Mouse (Mus musculus): Measurements from ENCODE around the gene Cops4. TPM values are rescaled to one million over a fixed set of nuclear protein-coding genes. Genes with fewer than 3 reads are reported as not detected.
A peak's percentile ranks its signal among the peaks of the same experiment; 100 is the strongest.

Gene Cops4
- polyA plus RNA-seq (2016; fragmentation: Nextera tagmentation; extraction: Ambion mirVana), result 252 and 254 TPM in 2 replicates

GRCm38 (mm10) chr5:100518049-100519026 is at the start of gene Cops4:
TSS of gene Cops4 (plus strand) at chr5:100518309.
- Histone ChIP-seq H3K4me1 (peaks cover 15% of the 10 kb centered on the region), H3K27me3 (ENCODE audit: low read depth, poor library complexity, severe bottlenecking) (no peaks in the 10 kb centered on the region), H3K9me3 (replicated peaks) (no peaks in the 10 kb centered on the region), H3K4me3 (peak within 1 kb of the TSS; percentile 91), H3K36me3 (peaks cover 20% of the 10 kb centered on the region), H3K27ac (peak within 1 kb of the TSS; percentile 92)
- WGBS, result under 1% methylated on average over 64 of the region's 64 CpGs
- peak; percentile 92 for DNase-seq (ENCODE audit: low spot score)

DNA sequence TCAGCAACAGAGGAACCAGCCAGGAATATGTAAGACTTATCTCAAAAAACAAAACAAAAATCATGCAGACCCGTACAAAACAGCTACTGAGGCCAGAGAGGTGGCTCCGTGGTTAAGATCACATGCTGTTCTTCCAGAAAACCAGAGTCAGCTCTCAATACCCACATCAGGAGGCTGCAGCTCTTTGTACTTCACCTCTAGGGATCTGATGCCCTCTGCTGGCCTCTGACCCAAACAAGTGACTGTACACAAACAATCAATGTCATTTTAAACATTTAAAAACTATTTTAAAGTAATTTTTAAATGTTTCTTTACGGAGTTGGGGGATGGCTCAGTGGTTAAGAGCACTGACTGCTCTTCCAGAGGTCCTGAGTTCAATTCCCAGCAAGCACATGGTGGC is 41.8 kb upstream of the Cops4 start:
- no peak for DNase-seq (ENCODE audit: low spot score)

GRCm38 (mm10) chr5:100477604-100478003 is 40.5 kb upstream of the Cops4 start:
- no peak for DNase-seq (ENCODE audit: low spot score)
- H3K4me1 ChIP-seq, result no peaks in the 10 kb centered on the region
- WGBS, result 89% methylated on average over 9 of the region's 9 CpGs
- no peaks in the 10 kb centered on the region for H3K9me3 ChIP-seq (replicated peaks)
- no peak overlapping the region for H3K4me3 ChIP-seq
- H3K36me3 ChIP-seq, result peaks cover 68% of the 10 kb centered on the region
- H3K27me3 ChIP-seq (ENCODE audit: low read depth, poor library complexity, severe bottlenecking), result no peaks in the 10 kb centered on the region
- H3K27ac ChIP-seq, result no peak overlapping the region

More for the DNA sequence above, 41.8 kb upstream of the Cops4 start:
- no peak overlapping the region for H3K4me3 ChIP-seq
- WGBS, result 91% methylated on average over 3 of the region's 3 CpGs
- peaks cover 77% of the 10 kb centered on the region for H3K36me3 ChIP-seq
- H3K27me3 ChIP-seq (ENCODE audit: low read depth, poor library complexity, severe bottlenecking), result no peaks in the 10 kb centered on the region
- no peaks in the 10 kb centered on the region for H3K9me3 ChIP-seq (replicated peaks)
- no peak overlapping the region for H3K27ac ChIP-seq
- H3K4me1 ChIP-seq, result no peaks in the 10 kb centered on the region

DNA sequence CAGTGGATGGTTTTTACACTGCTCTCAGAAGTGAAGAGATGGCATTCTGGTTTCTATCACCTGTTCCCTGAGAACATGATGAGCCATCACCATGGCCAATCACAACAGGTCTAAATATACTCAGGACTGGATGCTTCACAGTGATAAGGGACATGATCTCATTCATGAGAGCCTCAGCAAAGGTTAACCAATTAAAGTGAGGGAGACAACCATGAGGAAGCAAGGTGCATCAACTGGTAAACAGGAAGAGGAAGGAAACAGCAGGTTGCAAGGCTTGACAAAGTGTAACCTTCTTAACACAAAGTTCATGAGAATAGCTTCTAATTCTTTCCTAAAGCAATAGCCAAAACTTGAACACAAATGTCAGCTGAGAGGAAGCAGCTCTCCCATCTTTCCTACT is 34.5 kb upstream of the Cops4 start:
- no peak overlapping the region for H3K4me3 ChIP-seq
- H3K36me3 ChIP-seq, result peaks cover 45% of the 10 kb centered on the region
- H3K9me3 ChIP-seq (replicated peaks), result no peaks in the 10 kb centered on the region
- no peaks in the 10 kb centered on the region for H3K27me3 ChIP-seq (ENCODE audit: low read depth, poor library complexity, severe bottlenecking)
- H3K4me1 ChIP-seq, result 0 out of 2 replicates have a peak, but pooled peaks cover 4% of the 10 kb centered on the region
- no peak for DNase-seq (ENCODE audit: low spot score)
- no peak overlapping the region for H3K27ac ChIP-seq

- Histone ChIP-seq H3K36me3 (peaks cover 27% of the 10 kb centered on the region), H3K27me3 (ENCODE audit: low read depth, poor library complexity, severe bottlenecking) (no peaks in the 10 kb centered on the region), H3K4me1 (0 out of 2 replicates have a peak, but pooled peaks cover 4% of the 10 kb centered on the region), H3K9me3 (replicated peaks) (no peaks in the 10 kb centered on the region), H3K4me3 (no peak overlapping the region), H3K27ac (no peak overlapping the region)
- peak; percentile 6 for DNase-seq (ENCODE audit: low spot score)
- WGBS, result 89% methylated on average over 2 of the region's 2 CpGs
Measured at GRCm38 (mm10) chr5:100487120-100487519, 31.0 kb upstream of the Cops4 start.

GRCm38 (mm10) chr5:100488231-100488630 is 29.9 kb upstream of the Cops4 start:
- Histone ChIP-seq H3K4me1 (0 out of 2 replicates have a peak, but pooled peaks cover 4% of the 10 kb centered on the region), H3K4me3 (no peak overlapping the region), H3K36me3 (peaks cover 25% of the 10 kb centered on the region), H3K27me3 (ENCODE audit: low read depth, poor library complexity, severe bottlenecking) (no peaks in the 10 kb centered on the region), H3K9me3 (replicated peaks) (no peaks in the 10 kb centered on the region), H3K27ac (no peak overlapping the region)
- WGBS, result 93% methylated on average over 3 of the region's 3 CpGs
- no peak for DNase-seq (ENCODE audit: low spot score)

DNA sequence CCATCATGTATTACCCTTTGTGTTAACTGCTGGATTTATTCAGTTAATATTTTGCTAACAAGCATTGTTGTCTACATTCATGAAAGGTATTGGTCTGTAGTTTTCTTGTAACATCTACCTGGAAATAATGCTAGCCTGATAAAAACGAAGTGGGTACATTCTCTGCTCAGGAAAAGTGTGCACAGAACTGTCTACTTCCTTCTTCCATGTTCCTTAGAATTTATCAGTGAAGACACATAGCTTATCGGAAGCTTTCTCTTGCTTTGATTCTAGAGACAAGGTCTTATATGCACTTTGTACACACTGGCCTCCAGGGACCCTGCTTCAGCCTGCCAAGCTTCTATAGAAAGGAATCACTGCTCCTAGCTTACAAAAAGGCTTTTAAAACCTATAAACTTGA is 28.8 kb upstream of the Cops4 start:
- H3K27ac ChIP-seq, result no peak overlapping the region
- peaks cover 13% of the 10 kb centered on the region for H3K36me3 ChIP-seq
- DNase-seq (ENCODE audit: low spot score), result no peak
- WGBS, result 95% methylated on average over 2 of the region's 2 CpGs
- no peak overlapping the region for H3K4me3 ChIP-seq
- no peaks in the 10 kb centered on the region for H3K9me3 ChIP-seq (replicated peaks)
- H3K27me3 ChIP-seq (ENCODE audit: low read depth, poor library complexity, severe bottlenecking), result no peaks in the 10 kb centered on the region
- H3K4me1 ChIP-seq, result 0 out of 2 replicates have a peak, but pooled peaks cover 4% of the 10 kb centered on the region

- no peaks in the 10 kb centered on the region for H3K27me3 ChIP-seq (ENCODE audit: low read depth, poor library complexity, severe bottlenecking)
- no peak overlapping the region for H3K4me3 ChIP-seq
- DNase-seq (ENCODE audit: low spot score), result no peak
- 0 out of 2 replicates have a peak, but pooled peaks cover 4% of the 10 kb centered on the region for H3K4me1 ChIP-seq
- no peaks in the 10 kb centered on the region for H3K9me3 ChIP-seq (replicated peaks)
- 74% methylated on average over 4 of the region's 4 CpGs for WGBS
- H3K27ac ChIP-seq, result no peak overlapping the region
- H3K36me3 ChIP-seq, result no peaks in the 10 kb centered on the region
Measured at GRCm38 (mm10) chr5:100491704-100492103, 26.4 kb upstream of the Cops4 start.

- DNase-seq (ENCODE audit: low spot score), result peak; percentile 86
- no peaks in the 10 kb centered on the region for H3K27me3 ChIP-seq (ENCODE audit: low read depth, poor library complexity, severe bottlenecking)
- H3K9me3 ChIP-seq (replicated peaks), result no peaks in the 10 kb centered on the region
- H3K27ac ChIP-seq, result peak overlapping the region; percentile 89
- no peaks in the 10 kb centered on the region for H3K36me3 ChIP-seq
- 2% methylated on average over 46 of the region's 46 CpGs for WGBS
- peak overlapping the region; percentile 86 for H3K4me3 ChIP-seq
- peaks cover 26% of the 10 kb centered on the region for H3K4me1 ChIP-seq
Measured at GRCm38 (mm10) chr5:100498436-100499180, 19.5 kb upstream of the Cops4 start.

DNA sequence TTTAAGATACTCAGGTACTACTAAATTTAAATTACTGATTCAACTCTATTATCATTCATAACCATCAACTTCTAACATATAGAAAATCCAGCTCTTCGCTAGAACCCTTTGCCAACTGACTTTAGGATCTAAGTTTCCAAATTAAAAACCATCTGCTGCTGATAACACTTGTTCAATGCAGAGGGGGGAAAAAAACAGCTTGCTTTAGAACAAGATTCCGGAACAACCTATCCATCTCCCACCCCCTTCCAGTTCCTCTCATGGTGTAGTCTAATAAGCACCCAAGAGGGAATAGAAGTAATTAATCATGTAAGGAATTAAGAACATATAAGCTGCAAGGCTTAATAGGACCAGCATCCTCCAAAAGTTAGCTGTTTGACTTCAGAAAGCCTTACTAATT is 18.9 kb upstream of the Cops4 start:
- DNase-seq (ENCODE audit: low spot score), result no peak
- peak overlapping the region; percentile 86 for H3K4me3 ChIP-seq
- H3K36me3 ChIP-seq, result no peaks in the 10 kb centered on the region
- peaks cover 26% of the 10 kb centered on the region for H3K4me1 ChIP-seq
- no peaks in the 10 kb centered on the region for H3K27me3 ChIP-seq (ENCODE audit: low read depth, poor library complexity, severe bottlenecking)
- H3K27ac ChIP-seq, result no peak overlapping the region; the same call in 1 of the 2 replicates
- H3K9me3 ChIP-seq (replicated peaks), result no peaks in the 10 kb centered on the region
- 35% methylated on average over 2 of the region's 2 CpGs for WGBS

- Histone ChIP-seq H3K36me3 (no peaks in the 10 kb centered on the region), H3K4me1 (peaks cover 26% of the 10 kb centered on the region), H3K27me3 (ENCODE audit: low read depth, poor library complexity, severe bottlenecking) (no peaks in the 10 kb centered on the region), H3K9me3 (replicated peaks) (no peaks in the 10 kb centered on the region), H3K4me3 (peak overlapping the region; percentile 86), H3K27ac (peak overlapping the region; percentile 85)
- peak; percentile 72 for DNase-seq (ENCODE audit: low spot score)
- 2% methylated on average over 41 of the region's 41 CpGs for WGBS
Measured at GRCm38 (mm10) chr5:100499831-100500304, 18.2 kb upstream of the Cops4 start.

DNA sequence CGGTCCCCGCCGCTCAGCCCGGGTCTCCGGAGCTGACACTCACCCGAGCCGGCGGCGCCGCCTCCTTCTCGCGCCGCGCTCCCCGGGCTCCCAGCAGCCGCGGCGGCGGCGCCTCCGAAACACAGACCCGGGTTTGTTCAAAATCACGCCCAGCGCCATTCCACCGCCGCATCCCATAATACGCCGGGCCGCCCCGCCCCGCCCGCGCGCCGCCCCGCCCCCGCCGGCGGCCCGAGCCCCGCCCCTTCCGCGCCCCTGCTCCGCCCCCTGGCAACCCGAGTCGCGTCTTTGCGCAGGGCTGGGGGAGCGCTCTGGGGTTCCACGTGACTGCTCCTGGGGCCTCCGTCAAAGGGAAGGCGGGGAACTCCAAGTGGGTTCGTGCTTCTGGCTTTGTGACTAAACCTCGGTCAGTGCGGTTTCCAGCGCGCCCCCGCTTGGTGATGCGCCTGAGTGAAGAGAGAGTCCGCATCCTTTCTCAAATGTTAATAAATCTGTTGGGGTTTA is 17.6 kb upstream of the Cops4 start, which contains the start of gene Lin54:
Gene Lin54 (minus strand): TSS at position 182 of the 504 bp plus-strand sequence.
- Histone ChIP-seq H3K9me3 (replicated peaks) (no peaks in the 10 kb centered on the region), H3K4me1 (peaks cover 26% of the 10 kb centered on the region), H3K27me3 (ENCODE audit: low read depth, poor library complexity, severe bottlenecking) (no peaks in the 10 kb centered on the region), H3K36me3 (no peaks in the 10 kb centered on the region), H3K4me3 (peak within 1 kb of the TSS; percentile 86), H3K27ac (peak within 1 kb of the TSS; percentile 85)
- WGBS, result under 1% methylated on average over 60 of the region's 60 CpGs
- peak; percentile 97 for DNase-seq (ENCODE audit: low spot score)

Measured in limb, embryonic 10.5 days (tissue).